Mouse (Mus musculus) kidney, postnatal 36 days (tissue): ENCODE measurements around the gene Gm4301.
"Not testable (repeated sequence)": the region's sequence is repeated elsewhere in the genome, so short reads cannot be mapped to it uniquely, and the experiment has no call there.

Source experiments
- DNase-seq, 2 experiments: peaks; one replicate each; pipeline ENCODE4 v3.0.0; 2021 to 2022; ENCODE audit warnings: mixed read lengths in 2 of 2

Gene Gm4301

DNA sequence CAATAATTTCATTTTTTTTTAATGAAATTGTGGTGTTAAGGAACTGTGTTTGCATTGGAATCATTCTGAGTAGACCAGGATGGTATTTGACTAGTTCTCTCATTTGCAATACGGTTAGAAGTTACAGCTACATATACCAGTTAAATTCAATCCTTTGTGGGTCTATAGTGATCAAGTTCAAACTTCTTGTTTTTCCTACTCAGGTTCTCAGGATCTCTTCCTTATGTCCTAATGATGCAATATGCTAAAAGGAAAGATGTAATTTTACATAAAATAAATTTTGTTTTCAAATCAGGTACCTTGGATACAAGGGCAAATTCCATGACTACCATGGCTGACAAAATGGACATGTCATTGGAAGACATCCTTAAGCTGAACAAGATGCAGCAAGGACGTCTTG, at the start of gene Gm4301:
Gene Gm4301 (plus strand): TSS at position 301 of the 400 bp plus-strand sequence.
- DNase-seq: not testable (repeated sequence)

DNA sequence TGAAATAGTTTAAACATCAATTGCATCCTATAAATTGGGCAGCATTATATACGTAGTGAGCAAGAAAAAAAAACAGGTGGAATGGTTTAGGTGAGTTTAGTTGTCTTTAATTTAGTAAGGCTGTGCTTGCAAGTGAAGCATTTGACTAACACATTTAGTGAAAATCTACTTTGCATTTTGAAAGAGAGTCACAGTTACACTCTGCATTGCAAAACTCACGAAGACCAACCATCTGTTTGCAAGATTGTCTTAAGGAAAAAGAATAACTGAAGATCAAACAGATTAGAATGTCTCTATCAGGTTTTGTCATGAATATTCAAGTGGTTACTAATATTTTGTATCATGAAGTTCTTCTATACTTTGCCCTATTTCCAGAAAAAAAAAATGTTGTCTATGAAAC, 39.4 kb upstream of the Gm4301 start:
- DNase-seq: no peak

DNA sequence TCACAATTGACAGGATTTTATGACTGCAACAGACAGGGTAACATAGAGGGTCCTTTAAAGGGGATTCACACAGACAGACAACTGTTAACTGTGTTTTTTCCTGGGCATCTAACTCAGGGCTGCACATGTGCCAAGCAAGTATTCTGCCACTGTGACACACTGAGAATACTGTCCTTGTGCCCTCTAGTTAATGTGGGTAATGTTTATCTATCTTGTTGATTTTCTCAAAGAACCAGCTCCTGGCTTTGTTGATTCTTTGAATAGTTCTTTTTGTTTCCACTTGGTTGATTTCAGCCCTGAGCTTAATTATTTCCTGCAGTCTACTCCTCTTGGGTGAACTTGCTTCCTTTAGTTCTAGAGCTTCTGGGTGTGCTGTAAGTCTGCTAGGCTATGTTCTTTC, 35.4 kb upstream of the Gm4301 start:
- DNase-seq: peak; percentile 15 to 16

DNA sequence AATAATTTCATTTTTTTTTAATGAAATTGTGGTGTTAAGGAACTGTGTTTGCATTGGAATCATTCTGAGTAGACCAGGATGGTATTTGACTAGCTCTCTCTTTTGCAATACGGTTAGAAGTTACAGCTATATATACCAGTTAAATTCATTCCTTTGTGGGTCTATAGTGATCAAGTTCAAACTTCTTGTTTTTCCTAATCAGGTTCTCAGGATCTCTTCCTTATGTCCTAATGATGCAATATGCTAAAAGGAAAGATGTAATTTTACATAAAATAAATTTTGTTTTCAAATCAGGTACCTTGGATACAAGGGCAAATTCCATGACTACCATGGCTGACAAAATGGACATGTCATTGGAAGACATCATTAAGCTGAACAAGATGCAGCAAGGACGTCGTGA, 5.1 kb downstream of the Gm4301 start, which contains the start of gene Gm4302:
Gene Gm4302 (plus strand): TSS at position 301 of the 400 bp plus-strand sequence.
- DNase-seq: not testable (repeated sequence)

DNA sequence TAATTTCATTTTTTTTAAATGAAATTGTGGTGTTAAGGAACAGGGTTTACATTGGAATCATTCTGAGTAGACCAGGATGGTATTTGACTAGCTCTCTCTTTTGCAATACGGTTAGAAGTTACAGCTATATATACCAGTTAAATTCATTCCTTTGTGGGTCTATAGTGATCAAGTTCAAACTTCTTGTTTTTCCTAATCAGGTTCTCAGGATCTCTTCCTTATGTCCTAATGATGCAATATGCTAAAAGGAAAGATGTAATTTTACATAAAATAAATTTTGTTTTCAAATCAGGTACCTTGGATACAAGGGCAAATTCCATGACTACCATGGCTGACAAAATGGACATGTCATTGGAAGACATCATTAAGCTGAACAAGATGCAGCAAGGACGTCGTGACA, 10.2 kb downstream of the Gm4301 start, which contains the start of gene Gm4303:
Gene Gm4303 (plus strand): TSS at position 301 of the 400 bp plus-strand sequence.
- DNase-seq: not testable (repeated sequence)

DNA sequence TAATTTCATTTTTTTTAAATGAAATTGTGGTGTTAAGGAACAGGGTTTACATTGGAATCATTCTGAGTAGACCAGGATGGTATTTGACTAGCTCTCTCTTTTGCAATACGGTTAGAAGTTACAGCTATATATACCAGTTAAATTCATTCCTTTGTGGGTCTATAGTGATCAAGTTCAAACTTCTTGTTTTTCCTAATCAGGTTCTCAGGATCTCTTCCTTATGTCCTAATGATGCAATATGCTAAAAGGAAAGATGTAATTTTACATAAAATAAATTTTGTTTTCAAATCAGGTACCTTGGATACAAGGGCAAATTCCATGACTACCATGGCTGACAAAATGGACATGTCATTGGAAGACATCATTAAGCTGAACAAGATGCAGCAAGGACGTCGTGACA, 15.3 kb downstream of the Gm4301 start, which contains the start of gene Gm4305:
Gene Gm4305 (plus strand): TSS at position 301 of the 400 bp plus-strand sequence.
- DNase-seq: not testable (repeated sequence)

DNA sequence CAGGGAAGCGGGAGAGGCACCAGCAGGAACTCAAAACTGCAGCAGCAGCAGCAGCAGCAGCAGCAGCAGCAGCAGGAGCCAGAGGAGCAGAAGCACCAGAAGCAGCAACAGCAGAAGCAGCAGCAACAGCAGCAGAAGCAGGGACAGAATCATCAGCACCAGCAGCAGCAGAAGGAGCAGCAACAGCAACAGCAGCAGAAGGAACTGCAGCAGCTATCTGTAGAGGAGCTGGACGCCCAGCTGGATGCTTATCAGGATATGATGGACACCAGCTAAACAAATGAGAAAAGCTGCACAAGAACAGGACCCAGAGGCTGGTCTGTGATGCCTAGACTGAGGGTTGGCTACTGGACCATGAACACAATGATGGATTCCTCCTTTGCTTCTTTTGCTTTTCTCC, 21.4 kb downstream of the Gm4301 start:
- DNase-seq: peak; percentile 0 to 3

DNA sequence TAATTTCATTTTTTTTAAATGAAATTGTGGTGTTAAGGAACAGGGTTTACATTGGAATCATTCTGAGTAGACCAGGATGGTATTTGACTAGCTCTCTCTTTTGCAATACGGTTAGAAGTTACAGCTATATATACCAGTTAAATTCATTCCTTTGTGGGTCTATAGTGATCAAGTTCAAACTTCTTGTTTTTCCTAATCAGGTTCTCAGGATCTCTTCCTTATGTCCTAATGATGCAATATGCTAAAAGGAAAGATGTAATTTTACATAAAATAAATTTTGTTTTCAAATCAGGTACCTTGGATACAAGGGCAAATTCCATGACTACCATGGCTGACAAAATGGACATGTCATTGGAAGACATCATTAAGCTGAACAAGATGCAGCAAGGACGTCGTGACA, 25.6 kb downstream of the Gm4301 start, which contains the start of gene Gm4307:
Gene Gm4307 (plus strand): TSS at position 301 of the 400 bp plus-strand sequence.
- DNase-seq: not testable (repeated sequence)

DNA sequence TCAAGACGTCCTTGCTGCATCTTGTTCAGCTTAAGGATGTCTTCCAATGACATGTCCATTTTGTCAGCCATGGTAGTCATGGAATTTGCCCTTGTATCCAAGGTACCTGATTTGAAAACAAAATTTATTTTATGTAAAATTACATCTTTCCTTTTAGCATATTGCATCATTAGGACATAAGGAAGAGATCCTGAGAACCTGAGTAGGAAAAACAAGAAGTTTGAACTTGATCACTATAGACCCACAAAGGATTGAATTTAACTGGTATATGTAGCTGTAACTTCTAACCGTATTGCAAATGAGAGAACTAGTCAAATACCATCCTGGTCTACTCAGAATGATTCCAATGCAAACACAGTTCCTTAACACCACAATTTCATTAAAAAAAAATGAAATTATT, 47.0 kb downstream of the Gm4301 start, which contains the start of gene Gm4312:
Gene Gm4312 (minus strand): TSS at position 101 of the 400 bp plus-strand sequence.
- DNase-seq: not testable (repeated sequence)
